Mouse (Mus musculus): ENCODE results near the gene Cox18. TPM values are rescaled to one million over a fixed set of nuclear protein-coding genes. Genes with fewer than 3 reads are reported as not detected.

The Cox18 gene
- polyA plus RNA-seq, 1 experiment from 2014 or later: 32.6 TPM

DNA sequence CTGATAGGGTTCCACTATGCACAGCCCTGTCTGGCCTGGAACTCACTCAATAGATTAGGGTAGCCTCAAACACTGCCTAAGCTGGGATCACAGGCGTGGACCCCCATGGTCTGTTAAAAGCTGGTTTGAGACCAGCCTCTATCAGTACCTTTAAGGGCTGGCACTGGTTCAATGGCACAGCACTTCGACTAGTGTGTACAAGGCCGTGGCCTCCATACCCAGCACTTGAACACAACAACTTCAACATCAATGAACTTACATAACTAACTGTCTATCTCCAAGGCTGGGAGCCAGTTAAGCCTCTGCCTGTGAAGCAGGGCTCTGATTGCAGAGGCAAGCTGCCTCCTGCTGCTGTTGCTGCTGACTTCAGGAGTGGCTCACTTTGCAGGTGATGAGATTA lies 6.0 kb downstream of the Cox18 start:
- no peak overlapping the region for H3K9ac ChIP-seq
- H3K4me2 ChIP-seq: no peak overlapping the region
- 94% methylated on average over 3 of the region's 3 CpGs for WGBS
- H3K27ac ChIP-seq (replicated peaks): no peak overlapping the region
- ATAC-seq (ENCODE audit: low read depth): no peak
- peaks cover 67% of the 10 kb centered on the region for H3K36me3 ChIP-seq
- H3K4me1 ChIP-seq (replicated peaks): peaks cover 6% of the 10 kb centered on the region
- H3K27me3 ChIP-seq: no peaks in the 10 kb centered on the region
- H3K4me3 ChIP-seq: no peak overlapping the region
- H3K9me3 ChIP-seq: no peaks in the 10 kb centered on the region

DNA sequence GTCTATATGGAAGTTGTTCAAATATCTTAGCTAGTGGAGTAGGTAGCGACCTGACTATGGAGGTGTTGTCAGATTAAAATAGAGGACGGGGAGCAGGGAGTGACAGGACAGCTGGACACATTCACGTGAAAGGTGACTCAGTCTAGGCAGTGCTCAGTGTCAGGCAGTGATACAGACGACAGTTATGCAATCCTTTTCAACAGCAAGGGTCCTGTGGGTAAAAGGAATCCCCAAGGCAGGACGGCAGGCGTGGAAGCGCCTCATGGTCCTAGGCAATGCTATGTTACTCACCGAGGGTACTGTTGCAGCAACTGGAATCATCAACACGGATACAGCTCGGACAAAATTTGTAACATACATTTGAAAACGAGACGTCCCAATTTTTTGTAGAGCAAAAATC lies 6.6 kb downstream of the Cox18 start:
- Histone ChIP-seq H3K4me1 (replicated peaks) (0 out of 2 replicates have a peak, but pooled peaks cover under 1% of the 10 kb centered on the region), H3K27ac (replicated peaks) (no peak overlapping the region), H3K9ac (no peak overlapping the region), H3K36me3 (peaks cover 67% of the 10 kb centered on the region), H3K4me3 (no peak overlapping the region), H3K4me2 (no peak overlapping the region), H3K27me3 (no peaks in the 10 kb centered on the region), H3K9me3 (no peaks in the 10 kb centered on the region)
- 94% methylated on average over 12 of the region's 12 CpGs for WGBS
- no peak for ATAC-seq (ENCODE audit: low read depth)

DNA sequence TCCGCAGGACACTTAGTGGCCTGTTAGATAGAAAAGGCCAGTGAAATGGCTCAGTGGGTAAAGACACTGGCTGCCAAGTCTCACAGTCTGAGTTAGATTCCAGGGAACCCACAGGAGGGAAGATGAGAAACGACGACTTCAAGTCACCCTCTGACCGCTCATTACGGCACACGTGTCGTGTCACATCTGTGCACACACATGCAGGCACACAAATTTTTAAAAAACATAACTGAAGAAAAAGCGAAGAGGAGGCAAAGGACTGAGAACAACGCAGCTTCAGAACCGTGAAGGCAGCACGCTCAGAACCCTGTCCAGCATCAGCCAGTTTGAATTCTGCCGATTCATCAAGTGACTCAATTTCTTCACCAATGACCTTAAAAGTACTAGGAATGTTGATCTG lies 10.4 kb downstream of the Cox18 start:
- H3K4me3 ChIP-seq: no peak overlapping the region
- WGBS: 95% methylated on average over 12 of the region's 12 CpGs
- H3K27ac ChIP-seq (replicated peaks): no peak overlapping the region
- peaks cover 45% of the 10 kb centered on the region for H3K36me3 ChIP-seq
- H3K9ac ChIP-seq: no peak overlapping the region
- H3K27me3 ChIP-seq: no peaks in the 10 kb centered on the region
- no peaks in the 10 kb centered on the region for H3K9me3 ChIP-seq
- H3K4me2 ChIP-seq: no peak overlapping the region
- H3K4me1 ChIP-seq (replicated peaks): no peaks in the 10 kb centered on the region
- ATAC-seq (ENCODE audit: low read depth): no peak

DNA sequence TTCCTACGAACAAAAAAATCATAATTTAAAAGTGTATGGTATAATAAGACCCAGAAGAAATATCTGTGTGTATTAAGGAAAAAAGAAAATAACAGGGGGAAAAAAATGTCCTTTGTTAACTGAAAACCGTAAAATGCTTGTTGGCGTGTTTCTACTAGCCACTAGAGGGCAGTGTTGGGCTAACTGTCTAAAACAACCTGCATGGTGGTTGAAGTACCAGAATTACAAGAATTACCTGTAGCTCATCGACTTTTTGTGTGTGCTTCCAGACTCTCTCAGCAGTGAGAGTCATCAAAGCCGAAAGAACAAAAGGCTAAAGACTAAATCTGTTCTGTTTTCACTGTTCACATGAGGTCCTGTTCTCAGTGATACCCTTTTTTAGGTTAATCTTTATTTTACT lies 20.6 kb downstream of the Cox18 start:
- ATAC-seq (ENCODE audit: low read depth): peak; percentile 76; the same call in 1 of the 2 replicates
- Histone ChIP-seq H3K4me1 (replicated peaks) (no peaks in the 10 kb centered on the region), H3K27me3 (no peaks in the 10 kb centered on the region), H3K27ac (replicated peaks) (no peak overlapping the region), H3K36me3 (no peaks in the 10 kb centered on the region), H3K9me3 (no peaks in the 10 kb centered on the region), H3K9ac (no peak overlapping the region), H3K4me3 (no peak overlapping the region), H3K4me2 (no peak overlapping the region)
- 23% methylated on average over 5 of the region's 5 CpGs for WGBS

DNA sequence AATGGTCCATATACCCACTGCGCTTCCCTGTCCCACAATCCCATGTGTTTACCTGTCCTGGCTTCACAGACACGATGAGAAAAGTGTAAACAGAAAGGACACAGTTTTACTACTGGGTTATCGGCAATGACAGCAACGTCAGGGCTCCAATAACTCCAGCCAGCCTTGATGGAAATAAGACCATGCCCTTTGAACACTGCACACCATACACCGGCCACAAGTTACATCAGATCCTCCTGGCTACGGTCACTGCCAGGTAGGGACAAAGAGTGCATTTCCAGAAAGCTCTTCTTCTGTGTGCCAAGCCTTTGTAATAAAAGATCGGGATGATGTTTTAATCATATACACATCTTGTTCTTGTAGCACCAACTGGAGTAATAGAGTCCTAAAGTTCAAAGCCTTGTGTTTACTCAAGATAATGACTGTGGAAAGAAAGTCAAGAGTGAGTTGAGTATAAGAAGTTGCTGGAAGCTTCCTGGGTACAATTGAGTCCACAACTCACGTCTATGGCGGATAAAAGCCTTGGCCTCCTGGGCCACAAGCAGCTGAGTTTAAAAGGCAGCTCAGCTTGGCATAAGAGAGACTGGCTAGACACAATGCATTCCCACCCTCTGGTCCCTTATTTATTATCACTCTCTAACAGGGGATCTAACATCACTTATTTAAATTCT lies 21.2 kb downstream of the Cox18 start:
- Histone ChIP-seq H3K9ac (no peak overlapping the region), H3K4me2 (no peak overlapping the region), H3K36me3 (no peaks in the 10 kb centered on the region), H3K4me3 (no peak overlapping the region), H3K27ac (replicated peaks) (no peak overlapping the region), H3K27me3 (no peaks in the 10 kb centered on the region), H3K4me1 (replicated peaks) (no peaks in the 10 kb centered on the region), H3K9me3 (no peaks in the 10 kb centered on the region)
- ATAC-seq (ENCODE audit: low read depth): no peak
- WGBS: 84% methylated on average over 9 of the region's 9 CpGs

DNA sequence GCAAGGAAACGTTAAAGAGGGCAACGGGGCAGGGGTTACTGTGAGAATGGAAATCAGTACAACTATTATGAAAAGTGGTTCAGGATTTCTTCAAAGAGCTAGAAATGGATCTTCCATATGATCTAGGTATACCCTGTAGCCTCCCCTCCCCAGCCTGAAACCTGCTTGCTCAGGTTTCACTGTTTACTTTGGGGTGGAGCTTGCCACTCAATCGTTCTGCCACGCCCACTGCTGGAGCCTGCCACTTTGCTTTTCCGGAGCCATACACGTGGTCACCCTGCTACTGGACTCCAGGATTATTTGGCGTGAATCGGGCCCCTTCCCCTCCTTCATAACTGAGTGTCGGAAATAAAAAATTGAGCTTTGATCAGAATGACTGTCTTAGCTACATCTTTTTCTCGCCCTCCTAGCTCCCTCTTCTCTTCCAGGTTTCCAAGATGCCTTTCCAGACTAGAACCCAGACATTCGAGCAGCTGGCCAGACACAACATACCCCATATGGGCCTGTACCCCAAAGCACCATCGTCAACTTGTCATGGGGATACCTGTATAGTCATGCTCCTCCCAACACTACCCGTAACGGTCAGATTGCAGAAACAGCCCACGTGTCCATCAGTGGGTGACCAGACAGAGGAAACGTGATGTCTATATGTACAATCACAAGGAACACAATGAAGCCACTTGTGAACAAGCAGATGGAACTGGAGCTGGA lies 23.7 kb downstream of the Cox18 start:
- H3K4me1 ChIP-seq (replicated peaks): no peaks in the 10 kb centered on the region
- no peaks in the 10 kb centered on the region for H3K36me3 ChIP-seq
- no peak overlapping the region for H3K4me2 ChIP-seq
- H3K27me3 ChIP-seq: no peaks in the 10 kb centered on the region
- ATAC-seq (ENCODE audit: low read depth): no peak
- no peak overlapping the region for H3K4me3 ChIP-seq
- H3K9ac ChIP-seq: no peak overlapping the region
- H3K9me3 ChIP-seq: no peaks in the 10 kb centered on the region
- H3K27ac ChIP-seq (replicated peaks): no peak overlapping the region
- WGBS: 61% methylated on average over 16 of the region's 16 CpGs

DNA sequence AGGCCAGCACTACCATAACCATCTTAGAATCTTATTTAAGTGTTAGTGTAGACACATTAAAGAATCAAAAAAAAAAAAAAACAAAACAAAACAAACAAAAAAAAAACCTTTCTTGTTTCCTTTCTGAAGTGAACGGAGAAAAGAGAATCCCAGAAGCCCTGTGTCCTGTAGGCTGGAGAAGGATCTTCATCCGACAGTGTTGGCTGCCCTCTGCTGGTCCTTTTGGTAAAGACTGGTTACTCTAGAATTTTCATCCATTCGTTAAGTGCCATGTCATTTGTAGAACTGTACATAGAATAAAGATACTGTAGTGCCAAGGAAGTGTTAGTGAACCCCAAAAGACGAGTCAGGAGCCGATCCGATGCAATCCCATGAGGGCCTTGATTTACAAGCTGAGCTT lies 29.0 kb downstream of the Cox18 start:
- H3K4me1 ChIP-seq (replicated peaks): no peaks in the 10 kb centered on the region
- WGBS: 34% methylated on average over 6 of the region's 6 CpGs

DNA sequence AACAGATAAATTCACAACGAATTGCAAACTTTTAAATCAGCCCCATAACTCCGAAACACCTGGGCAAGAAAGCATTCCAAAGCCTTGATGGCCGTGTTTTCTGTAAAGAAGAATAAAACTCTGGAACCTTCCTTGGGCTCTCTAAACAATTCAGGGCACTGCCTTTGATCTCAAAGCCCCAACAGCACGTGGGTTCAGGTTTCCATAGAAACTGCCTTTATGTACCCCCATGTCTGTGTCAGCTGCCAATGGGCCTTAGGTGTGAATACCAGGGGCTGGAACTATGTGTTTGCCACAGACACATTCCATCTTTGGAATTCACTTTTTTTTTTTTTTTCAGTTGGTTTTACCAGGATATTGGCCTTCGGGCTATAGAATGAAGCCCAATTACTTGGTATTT lies 41.0 kb downstream of the Cox18 start:
- no peak overlapping the region for H3K9ac ChIP-seq
- H3K4me2 ChIP-seq: no peak overlapping the region
- 68% methylated on average over 5 of the region's 5 CpGs for WGBS
- no peak overlapping the region for H3K27ac ChIP-seq (replicated peaks)
- no peaks in the 10 kb centered on the region for H3K9me3 ChIP-seq
- H3K4me1 ChIP-seq (replicated peaks): no peaks in the 10 kb centered on the region
- no peaks in the 10 kb centered on the region for H3K27me3 ChIP-seq
- ATAC-seq (ENCODE audit: low read depth): no peak
- H3K4me3 ChIP-seq: no peak overlapping the region
- no peaks in the 10 kb centered on the region for H3K36me3 ChIP-seq

More for the DNA sequence above, 29.0 kb downstream of the Cox18 start:
- peak; percentile 72 for ATAC-seq (ENCODE audit: low read depth)
- Histone ChIP-seq H3K36me3 (no peaks in the 10 kb centered on the region), H3K4me2 (no peak overlapping the region), H3K4me3 (no peak overlapping the region), H3K27ac (replicated peaks) (no peak overlapping the region), H3K9me3 (no peaks in the 10 kb centered on the region), H3K9ac (no peak overlapping the region), H3K27me3 (no peaks in the 10 kb centered on the region)

DNA sequence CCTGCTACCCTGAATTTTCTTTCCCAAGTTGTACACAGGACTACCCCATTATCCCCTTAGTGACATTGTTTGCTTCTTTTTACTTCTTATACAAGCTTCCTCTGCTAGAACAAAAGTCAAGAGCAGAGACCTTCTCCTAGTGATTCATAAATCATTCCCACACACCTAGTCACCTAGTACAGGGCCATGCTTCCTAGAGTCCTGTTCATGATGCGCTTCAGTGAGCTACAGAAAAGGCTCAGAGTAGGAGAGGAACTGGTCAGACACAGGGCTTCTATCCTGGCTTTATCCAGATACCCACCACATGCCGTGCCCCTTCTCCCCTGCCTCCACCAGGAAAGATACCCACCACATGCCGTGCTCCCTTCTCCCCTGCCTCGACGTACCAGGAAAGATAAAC lies 44.7 kb downstream of the Cox18 start:
- Histone ChIP-seq H3K4me2 (no peak overlapping the region), H3K4me3 (no peak overlapping the region), H3K36me3 (no peaks in the 10 kb centered on the region), H3K4me1 (replicated peaks) (no peaks in the 10 kb centered on the region), H3K9me3 (no peaks in the 10 kb centered on the region), H3K9ac (no peak overlapping the region), H3K27ac (replicated peaks) (no peak overlapping the region), H3K27me3 (no peaks in the 10 kb centered on the region)
- no peak for ATAC-seq (ENCODE audit: low read depth)
- 83% methylated on average over 5 of the region's 5 CpGs for WGBS

DNA sequence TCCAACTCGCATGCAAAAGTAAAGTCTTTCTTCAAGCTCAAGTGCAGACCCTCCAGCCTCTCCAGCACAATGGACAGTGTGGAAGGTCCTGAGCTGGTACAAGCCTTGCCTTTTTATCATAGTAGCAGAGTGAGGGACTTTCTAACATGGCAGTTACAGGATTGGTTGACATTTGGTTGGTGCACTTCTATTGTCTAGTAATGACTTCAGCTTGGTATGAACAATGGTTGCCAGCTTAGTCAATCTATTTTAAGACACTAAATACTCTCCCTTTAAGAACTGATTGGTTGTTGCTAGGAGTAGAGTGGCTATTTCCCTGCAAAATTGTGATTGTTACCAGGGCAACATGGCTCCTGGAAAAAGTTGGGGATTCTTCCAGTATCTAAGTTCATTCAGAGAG lies 45.7 kb downstream of the Cox18 start:
- Histone ChIP-seq H3K36me3 (no peaks in the 10 kb centered on the region), H3K4me2 (no peak overlapping the region), H3K27ac (replicated peaks) (no peak overlapping the region), H3K9me3 (no peaks in the 10 kb centered on the region), H3K9ac (no peak overlapping the region), H3K4me1 (replicated peaks) (no peaks in the 10 kb centered on the region), H3K27me3 (no peaks in the 10 kb centered on the region), H3K4me3 (no peak overlapping the region)
- WGBS: 87% methylated on average over 1 of the region's 1 CpGs
- no peak for ATAC-seq (ENCODE audit: low read depth)
